Mouse (Mus musculus) testis, postnatal 10 days (tissue): Measurements from ENCODE around the gene Kdsr.

Experiments
- DNase-seq: peaks from one replicate; pipeline ENCODE4 v3.0.0; 2021; ENCODE audit warnings: low spot score

Gene Kdsr

GRCm38 (mm10) chr1:106694316-106694715 is 65.2 kb downstream of the Kdsr start:
- DNase-seq, result no peak

GRCm38 (mm10) chr1:106692599-106692998 is 66.9 kb downstream of the Kdsr start:
- no peak for DNase-seq

- no peak for DNase-seq
These were observed 68.6 kb downstream of the Kdsr start for GRCm38 (mm10) chr1:106690887-106691286.

GRCm38 (mm10) chr1:106688161-106688516 is 71.4 kb downstream of the Kdsr start:
- no peak for DNase-seq

GRCm38 (mm10) chr1:106687435-106688160 is 71.9 kb downstream of the Kdsr start:
- DNase-seq, result no peak

- no peak for DNase-seq
These were observed 73.8 kb downstream of the Kdsr start for GRCm38 (mm10) chr1:106685702-106686101.

GRCm38 (mm10) chr1:106684546-106684945 is 75.0 kb downstream of the Kdsr start:
- no peak for DNase-seq

- DNase-seq, result no peak
These were observed 76.7 kb downstream of the Kdsr start for GRCm38 (mm10) chr1:106682829-106683228.

- no peak for DNase-seq
These were observed 79.6 kb downstream of the Kdsr start for GRCm38 (mm10) chr1:106679800-106680515.

GRCm38 (mm10) chr1:106678060-106678478 is 81.5 kb downstream of the Kdsr start:
- DNase-seq, result no peak
